Mouse (Mus musculus) monocyte, adult 5-6 weeks (primary cell): Measurements from ENCODE around the gene Stx3. TPM values are rescaled to one million over a fixed set of nuclear protein-coding genes. Genes with fewer than 3 reads are reported as not detected.

Experiments used
- ATAC-seq: fragments of 153-309, 156-312 bp; replicated peaks from 2 replicates; pipeline ENCODE4 v1.8.0; 2017; ENCODE audit warnings: mild to moderate bottlenecking; ENCODE audit not compliant: low TSS enrichment, insufficient number of reproducible peaks, severe bottlenecking, poor library complexity, low FRiP score
- total RNA-seq: library from RNA; stranded (forward); fragments of 200-1000, 200-491, 200-594 nt; gene quantifications from 3 replicates; pipeline ENCODE4 v1.2.3, GENCODE M21; 2017

The Stx3 gene
- total RNA-seq, 1 experiment from 2014 or later, result 19.8 TPM

- ATAC-seq, result no peak
These were observed 8.3 kb downstream of the Stx3 start for GRCm38 (mm10) chr19:11810856-11811255.

GRCm38 (mm10) chr19:11810003-11810758, 9.0 kb downstream of the Stx3 start:
- ATAC-seq, result no peak

- no peak for ATAC-seq
These were observed 10.8 kb downstream of the Stx3 start for GRCm38 (mm10) chr19:11808452-11808851.

- no peak for ATAC-seq
These were observed 11.4 kb downstream of the Stx3 start for GRCm38 (mm10) chr19:11807822-11808221.

GRCm38 (mm10) chr19:11807251-11807650, 12.0 kb downstream of the Stx3 start:
- peak; percentile 51; the same call in 1 of the 2 replicates for ATAC-seq

GRCm38 (mm10) chr19:11804423-11804822, 14.8 kb downstream of the Stx3 start:
- ATAC-seq, result no peak

GRCm38 (mm10) chr19:11800531-11801315, 18.5 kb downstream of the Stx3 start:
- peak; percentile 75 for ATAC-seq

GRCm38 (mm10) chr19:11794447-11794846, 24.8 kb downstream of the Stx3 start:
- ATAC-seq, result no peak

GRCm38 (mm10) chr19:11793741-11794359, 25.4 kb downstream of the Stx3 start:
- ATAC-seq, result no peak

- no peak for ATAC-seq
These were observed 27.4 kb downstream of the Stx3 start for GRCm38 (mm10) chr19:11791825-11792224.

GRCm38 (mm10) chr19:11788876-11789275, 30.3 kb downstream of the Stx3 start:
- ATAC-seq, result no peak

- no peak for ATAC-seq
These were observed 31.4 kb downstream of the Stx3 start for GRCm38 (mm10) chr19:11787826-11788225.

- no peak for ATAC-seq
These were observed 33.6 kb downstream of the Stx3 start for GRCm38 (mm10) chr19:11785409-11786154.

- ATAC-seq, result peak; percentile 64; the same call in 1 of the 2 replicates
These were observed 41.9 kb downstream of the Stx3 start for GRCm38 (mm10) chr19:11777191-11777865.

- peak; percentile 71 for ATAC-seq
These were observed 48.9 kb downstream of the Stx3 start, which contains the start of gene Mrpl16 for GRCm38 (mm10) chr19:11770205-11770892. TSS of gene Mrpl16 (plus strand) at chr19:11770391.

GRCm38 (mm10) chr19:11769257-11769920, 49.8 kb downstream of the Stx3 start:
- ATAC-seq, result no peak

GRCm38 (mm10) chr19:11768163-11768562, 51.0 kb downstream of the Stx3 start:
- ATAC-seq, result peak; percentile 46; the same call in 1 of the 2 replicates
